Mouse (Mus musculus) embryo, embryonic 11 days (tissue): Measurements from ENCODE around the gene Gm10696.
"Not testable (repeated sequence)": the region's sequence is repeated elsewhere in the genome, so short reads cannot be mapped to it uniquely, and the experiment has no call there.

ENCODE experiments used
- DNase-seq: peaks from one replicate; pipeline ENCODE4 v3.0.0-alpha.2; 2015

Gm10696 gene

DNA sequence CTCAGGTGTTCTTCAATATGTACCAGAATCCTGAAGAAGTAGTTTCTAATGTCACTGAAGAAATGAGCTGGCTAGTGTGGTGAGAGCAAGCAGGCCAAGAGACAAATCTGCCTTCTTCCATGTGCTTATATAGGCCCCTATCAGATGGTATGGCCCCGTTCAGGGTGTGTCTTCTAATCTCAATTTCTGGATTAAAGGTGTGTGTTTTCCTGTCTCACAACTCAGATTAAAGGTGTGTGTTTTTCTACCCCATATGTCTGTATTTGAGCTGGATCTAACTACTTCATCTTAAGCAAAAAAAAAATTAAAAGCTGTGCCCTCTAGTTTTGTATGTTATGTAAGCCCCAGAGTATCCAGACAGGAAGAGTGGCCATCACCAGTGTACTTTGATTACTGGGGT lies at the start of gene Gm10696:
Gene Gm10696, minus strand, starts transcription at position 101 of the 400 bp plus-strand sequence.
- not testable (repeated sequence) for DNase-seq

DNA sequence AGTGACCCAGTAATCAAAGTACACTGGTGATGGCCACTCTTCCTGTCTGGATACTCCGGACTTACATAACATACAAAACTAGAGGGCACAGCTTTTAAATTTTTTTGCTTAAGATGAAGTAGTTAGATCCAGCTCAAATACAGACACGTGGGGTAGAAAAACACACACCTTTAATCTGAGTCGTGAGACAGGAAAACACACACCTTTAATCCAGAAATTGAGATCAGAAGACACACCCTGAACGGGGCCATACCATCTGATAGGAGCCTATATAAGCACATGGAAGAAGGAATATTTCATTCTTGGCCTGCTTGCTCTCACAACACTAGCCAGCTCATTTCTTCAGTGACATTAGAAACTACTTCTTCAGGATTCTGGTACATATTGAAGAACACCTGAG lies 18.4 kb upstream of the Gm10696 start, which contains the start of gene Gm5286:
Gene Gm5286, plus strand, starts transcription at position 301 of the 400 bp plus-strand sequence.
- DNase-seq: not testable (repeated sequence)

DNA sequence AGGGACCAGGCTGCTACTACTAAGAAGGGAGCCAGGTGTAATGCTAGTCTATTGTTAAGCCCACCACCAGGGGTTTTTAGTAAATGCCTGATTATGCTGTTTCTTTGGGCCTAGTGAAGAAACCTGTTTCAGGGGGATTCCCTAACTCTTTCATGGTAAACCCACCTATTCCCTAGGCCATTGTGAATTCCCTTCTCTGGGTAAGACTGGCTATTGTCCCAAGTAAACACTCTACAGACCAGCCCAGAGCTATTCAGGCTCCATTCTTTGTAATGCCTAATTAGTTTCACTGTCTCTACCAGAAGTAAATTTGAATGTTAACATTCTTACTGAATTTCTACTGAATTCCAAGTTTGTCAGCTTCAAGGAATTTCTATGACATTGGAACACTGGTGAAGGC lies 10.6 kb downstream of the Gm10696 start:
- DNase-seq: not testable (repeated sequence)
